ENCODE assay signal across 23 mouse cellular contexts in the genomic region with DNA sequence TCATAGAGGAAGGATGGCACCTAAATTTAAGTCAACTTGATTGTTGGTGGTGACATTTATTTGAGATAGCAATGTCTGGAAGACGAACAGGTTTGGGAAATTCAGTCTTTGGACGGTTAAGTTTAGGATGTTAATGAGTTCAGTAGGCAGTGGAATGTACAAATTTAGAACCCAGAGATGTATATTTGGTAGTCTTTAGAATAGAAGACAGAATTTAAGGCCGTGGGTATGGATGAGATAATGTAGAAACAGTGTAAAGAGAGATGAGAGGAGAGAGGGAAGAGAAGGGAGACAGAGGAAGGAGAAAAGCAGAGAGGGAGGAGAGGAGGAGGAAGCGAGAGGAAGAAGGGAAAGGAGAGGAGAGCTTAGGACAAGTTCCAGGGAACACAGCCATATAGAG. TPM values are rescaled to one million over a fixed set of nuclear protein-coding genes. Genes with fewer than 3 reads are reported as not detected.
A peak's percentile ranks its signal among the peaks of the same experiment; 100 is the strongest.
DNase-seq lines count a peak whose midpoint lies in the region; ATAC-seq and TF ChIP-seq lines count a peak whose summit lies in the region.
"Had no signal": no experiment of that assay in that cellular context is flagged by ENCODE, and none has a peak within 500 bp of the region (broad histone marks: within the 10 kb centered on the region; RNA-seq: fewer than 3 reads in every experiment).

No protein-coding gene starts in this region.

- TF ChIP-seq CTCF in left cerebral cortex, adult 2 months (IDR thresholded peaks at IDR 0.05): no peak

- H3K4me3 ChIP-seq in left cerebral cortex, adult 2 months: no peak overlapping the region
- no peak overlapping the region for H3K4me3 ChIP-seq in limb, embryonic 10.5 days
- no peak overlapping the region for H3K4me3 ChIP-seq in embryonic facial prominence, embryonic 10.5 days
- H3K4me3 ChIP-seq in neural tube, embryonic 15.5 days (replicated peaks): no peak overlapping the region
- H3K4me3 ChIP-seq: embryonic facial prominence, embryonic 13.5 days; embryonic facial prominence, embryonic 15.5 days; erythroblast, embryonic 14.5 days; forebrain, embryonic 10.5 days; forebrain, embryonic 12.5 days had no signal

- intact Hi-C loops in left cerebral cortex, adult 2 months (cut with DNase I): no loop called here
- intact Hi-C loops in left cerebral cortex, postnatal 10 days (cut with DNase I): no loop called here

- H3K4me2 ChIP-seq in neural tube, embryonic 15.5 days: no peak overlapping the region
- H3K4me2 ChIP-seq: embryonic facial prominence, embryonic 13.5 days; embryonic facial prominence, embryonic 15.5 days; forebrain, embryonic 12.5 days had no signal

- no peaks in the 10 kb centered on the region for H3K9me3 ChIP-seq in limb, embryonic 10.5 days (replicated peaks)
- no peaks in the 10 kb centered on the region for H3K9me3 ChIP-seq in embryonic facial prominence, embryonic 10.5 days
- no peaks in the 10 kb centered on the region for H3K9me3 ChIP-seq in neural tube, embryonic 15.5 days (replicated peaks)
- H3K9me3 ChIP-seq: embryonic facial prominence, embryonic 13.5 days; embryonic facial prominence, embryonic 15.5 days; forebrain, embryonic 10.5 days; forebrain, embryonic 12.5 days had no signal

- ATAC-seq in neural tube, embryonic 15.5 days (ENCODE audit: low FRiP score): no peak
- ATAC-seq: forebrain, embryonic 14.5 days; forebrain, embryonic 16.5 days had no signal

- peak overlapping the region; percentile 40 for H3K27ac ChIP-seq in left cerebral cortex, adult 2 months
- peak overlapping the region; percentile 53 for H3K27ac ChIP-seq in limb, embryonic 10.5 days
- no peak overlapping the region for H3K27ac ChIP-seq in embryonic facial prominence, embryonic 10.5 days (replicated peaks)
- no peak overlapping the region for H3K27ac ChIP-seq in neural tube, embryonic 15.5 days (replicated peaks)
- H3K27ac ChIP-seq: embryonic facial prominence, embryonic 15.5 days; forebrain, embryonic 10.5 days; forebrain, embryonic 12.5 days had no signal

- H3K4me1 ChIP-seq in limb, embryonic 10.5 days: peaks cover 27% of the 10 kb centered on the region
- peaks cover 18% of the 10 kb centered on the region for H3K4me1 ChIP-seq in embryonic facial prominence, embryonic 10.5 days
- H3K4me1 ChIP-seq in neural tube, embryonic 15.5 days: no peaks in the 10 kb centered on the region

- no peaks in the 10 kb centered on the region for H3K27me3 ChIP-seq in limb, embryonic 10.5 days (ENCODE audit: low read depth, poor library complexity, severe bottlenecking)
- no peaks in the 10 kb centered on the region for H3K27me3 ChIP-seq in embryonic facial prominence, embryonic 10.5 days (replicated peaks; ENCODE audit: low read depth, poor library complexity, severe bottlenecking)
- H3K27me3 ChIP-seq in neural tube, embryonic 15.5 days (replicated peaks): no peaks in the 10 kb centered on the region
- H3K27me3 ChIP-seq: embryonic facial prominence, embryonic 13.5 days; embryonic facial prominence, embryonic 15.5 days; forebrain, embryonic 12.5 days had no signal

- DNase-seq in left cerebral cortex, adult 2 months (ENCODE audit: extremely low spot score in 1 of 2, low spot score in 2 of 2): no peak
- no peak for DNase-seq in left cerebral cortex, postnatal 10 days (ENCODE audit: extremely low spot score in 1 of 2, low spot score in 2 of 2)
- no peak for DNase-seq in limb, embryonic 10.5 days (ENCODE audit: low spot score)
- DNase-seq in telencephalon, adult 2 months (ENCODE audit: low read depth, low spot score): peak; percentile 50
- DNase-seq in embryonic facial prominence, embryonic 10.5 days (ENCODE audit: low spot score): no peak
- DNase-seq: adrenal gland, adult 2 months; adrenal gland, postnatal 10 days; adrenal gland, postnatal 25 days; cerebellum, adult 11-12 months; cerebellum, adult 2 months; cerebellum, adult 9-10 months; cerebellum, postnatal 25 days had no signal

- WGBS in limb, embryonic 10.5 days: 82% methylated on average over 4 of the region's 4 CpGs
- WGBS in embryonic facial prominence, embryonic 10.5 days: 78% methylated on average over 4 of the region's 4 CpGs
- WGBS in neural tube, embryonic 15.5 days: 81% methylated on average over 4 of the region's 4 CpGs

- no peaks in the 10 kb centered on the region for H3K36me3 ChIP-seq in limb, embryonic 10.5 days
- H3K36me3 ChIP-seq in embryonic facial prominence, embryonic 10.5 days (replicated peaks): no peaks in the 10 kb centered on the region
- no peaks in the 10 kb centered on the region for H3K36me3 ChIP-seq in neural tube, embryonic 15.5 days
- H3K36me3 ChIP-seq: embryonic facial prominence, embryonic 13.5 days; embryonic facial prominence, embryonic 15.5 days; forebrain, embryonic 10.5 days; forebrain, embryonic 12.5 days had no signal

- no peak overlapping the region for H3K9ac ChIP-seq in neural tube, embryonic 15.5 days (replicated peaks)
- H3K9ac ChIP-seq: embryonic facial prominence, embryonic 13.5 days; embryonic facial prominence, embryonic 15.5 days; forebrain, embryonic 12.5 days had no signal

RNA-seq across cellular contexts. Expression of a gene that starts 12.8 kb away (rescaled TPM):
- under 1 TPM; 0.95 to 0.96 TPM for total RNA-seq in left cerebral cortex, adult 2 months (2021)
- total RNA-seq in left cerebral cortex, postnatal 10 days (2021): under 1 TPM; 0.43 to 0.75 TPM
- 0.21 TPM in 1 of 2 replicates, not detected in the other for polyA plus RNA-seq in limb, embryonic 10.5 days (2016; fragmentation: Nextera tagmentation; extraction: Ambion mirVana)
- 0.15 TPM in 1 of 2 replicates, not detected in the other for polyA plus RNA-seq in embryonic facial prominence, embryonic 10.5 days (2016; fragmentation: Nextera tagmentation; extraction: Ambion mirVana)
- polyA plus RNA-seq in neural tube, embryonic 15.5 days (2015; fragmentation: Nextera tagmentation; extraction: Ambion mirVana): 1.7 and 2.2 TPM in 2 replicates
- total RNA-seq: ES-E14, MEL had no signal
- polyA plus RNA-seq: C2C12; cerebellum, adult 2 months; erythroblast, embryonic 14.5 days; forebrain, embryonic 12.5 days had no signal

Comparison
In these comparisons a context has a peak if more than half of its experiments do, and no peak if none do; other contexts are left out.
1. H3K27ac ChIP-seq: peak in left cerebral cortex, adult 2 months (single experiment) and limb, embryonic 10.5 days (single experiment); none in embryonic facial prominence, embryonic 10.5 days (single experiment) and neural tube, embryonic 15.5 days (single experiment).